Mouse (Mus musculus) embryonic facial prominence, embryonic 10.5 days (tissue): ENCODE measurements around the gene Olfr19. TPM values are rescaled to one million over a fixed set of nuclear protein-coding genes. Genes with fewer than 3 reads are reported as not detected.
"Not testable (repeated sequence)": the region's sequence is repeated elsewhere in the genome, so short reads cannot be mapped to it uniquely, and the experiment has no call there.

Experiments used
- DNase-seq: peaks from one replicate; pipeline ENCODE4 v3.0.0-alpha.2; 2017; ENCODE audit warnings: low spot score
- H3K27ac ChIP-seq: fragments of 300-500 bp; sonication (generic); replicated peaks from 2 replicates; pipeline ENCODE4 v1.5.1; 2016; ENCODE audit warnings: mild to moderate bottlenecking
- H3K27me3 ChIP-seq: fragments of 300-500 bp; sonication (generic); replicated peaks from 2 replicates; pipeline ENCODE4 v1.6.1; 2016; ENCODE audit warnings: low read depth, mild to moderate bottlenecking; ENCODE audit not compliant: poor library complexity, severe bottlenecking
- H3K36me3 ChIP-seq: fragments of 300-500 bp; sonication (generic); replicated peaks from 2 replicates; pipeline ENCODE4 v1.6.1; 2016; ENCODE audit warnings: mild to moderate bottlenecking, moderate library complexity
- H3K4me1 ChIP-seq: fragments of 300-500 bp; sonication (generic); 2 replicates; pipeline ENCODE4 v1.6.1; 2016
- H3K4me3 ChIP-seq: fragments of 300-500 bp; sonication (generic); 2 replicates; pipeline ENCODE4 v1.5.1; 2016; ENCODE audit warnings: mild to moderate bottlenecking, moderate library complexity
- H3K9me3 ChIP-seq: fragments of 300-500 bp; sonication (generic); 2 replicates; pipeline ENCODE4 v1.6.1; 2016; ENCODE audit warnings: mild to moderate bottlenecking
- WGBS: fragments of 180-500 bp; shearing (Covaris S2); methylation state at CpG from one replicate; pipeline ENCODE4 v1.1.7; 2016; 5-methylcytosine and 5-hydroxymethylcytosine counted together
- polyA plus RNA-seq: library from polyadenylated mRNA; unstranded; fragments of >200 nt; fragmentation: Nextera tagmentation; extraction: Ambion mirVana; gene quantifications from 2 replicates; pipeline ENCODE4 v1.2.1, GENCODE M21; 2016

Olfr19 gene
- not detected in 2 replicates for polyA plus RNA-seq

GRCm38 (mm10) chr16:16676305-16676704 is at the start of gene Olfr19:
TSS of gene Olfr19 (minus strand) at chr16:16676405.
- H3K4me1 ChIP-seq = no peaks in the 10 kb centered on the region
- DNase-seq = no peak
- H3K9me3 ChIP-seq = no peaks in the 10 kb centered on the region
- H3K36me3 ChIP-seq = no peaks in the 10 kb centered on the region
- H3K4me3 ChIP-seq = no peak within 1 kb of the TSS
- 75% methylated on average over 2 of the region's 2 CpGs for WGBS
- no peaks in the 10 kb centered on the region for H3K27me3 ChIP-seq
- H3K27ac ChIP-seq = no peak within 1 kb of the TSS

GRCm38 (mm10) chr16:16684975-16685374 is 8.8 kb upstream of the Olfr19 start:
- Histone ChIP-seq H3K4me3 (no peak overlapping the region), H3K36me3 (no peaks in the 10 kb centered on the region), H3K27ac (no peak overlapping the region), H3K4me1 (no peaks in the 10 kb centered on the region), H3K9me3 (no peaks in the 10 kb centered on the region), H3K27me3 (no peaks in the 10 kb centered on the region)
- 65% methylated on average over 3 of the region's 3 CpGs for WGBS
- DNase-seq = no peak

DNA sequence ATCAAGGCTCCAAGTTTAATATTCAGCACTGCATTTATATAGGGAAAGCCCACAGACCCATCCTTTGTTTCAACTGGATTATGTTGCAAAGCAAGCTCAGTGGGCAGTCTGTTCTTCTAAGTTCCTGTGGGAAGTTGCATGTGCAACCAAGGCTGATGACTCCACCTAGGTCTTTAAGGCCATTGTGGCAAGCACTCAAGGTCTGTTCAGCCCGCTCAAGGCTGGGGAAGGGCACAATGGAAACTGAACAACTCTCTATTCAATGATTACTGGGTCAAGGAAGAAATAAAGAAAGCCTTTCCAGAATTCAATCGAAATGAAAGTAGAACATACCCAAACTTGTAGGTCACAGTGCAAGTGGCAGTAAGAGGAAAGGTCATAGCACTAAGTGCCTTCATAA is 7.8 kb upstream of the Olfr19 start:
- 77% methylated on average over 2 of the region's 2 CpGs for WGBS
- Histone ChIP-seq H3K27me3 (no peaks in the 10 kb centered on the region), H3K4me1 (no peaks in the 10 kb centered on the region), H3K4me3 (no peak overlapping the region), H3K27ac (no peak overlapping the region), H3K36me3 (no peaks in the 10 kb centered on the region), H3K9me3 (no peaks in the 10 kb centered on the region)
- DNase-seq = no peak

GRCm38 (mm10) chr16:16664994-16665393 is 11.2 kb downstream of the Olfr19 start:
- Histone ChIP-seq H3K27ac (no peak overlapping the region), H3K4me3 (no peak overlapping the region), H3K36me3 (no peaks in the 10 kb centered on the region), H3K9me3 (no peaks in the 10 kb centered on the region), H3K4me1 (no peaks in the 10 kb centered on the region), H3K27me3 (no peaks in the 10 kb centered on the region)
- no peak for DNase-seq
- WGBS = 92% methylated on average over 4 of the region's 4 CpGs

GRCm38 (mm10) chr16:16664516-16664915 is 11.7 kb downstream of the Olfr19 start:
- DNase-seq, H3K27me3 ChIP-seq, H3K4me3 ChIP-seq, H3K4me1 ChIP-seq, H3K36me3 ChIP-seq, H3K27ac ChIP-seq, H3K9me3 ChIP-seq: not testable (repeated sequence)

- DNase-seq = no peak
- Histone ChIP-seq H3K36me3 (no peaks in the 10 kb centered on the region), H3K27ac (no peak overlapping the region), H3K27me3 (no peaks in the 10 kb centered on the region), H3K4me1 (no peaks in the 10 kb centered on the region), H3K9me3 (no peaks in the 10 kb centered on the region), H3K4me3 (no peak overlapping the region)
- WGBS = 78% methylated on average over 1 of the region's 1 CpGs
These were observed 31.1 kb downstream of the Olfr19 start for GRCm38 (mm10) chr16:16645148-16645547.

GRCm38 (mm10) chr16:16633730-16634129 is 42.5 kb downstream of the Olfr19 start:
- DNase-seq = no peak

More at GRCm38 (mm10) chr16:16633730-16634129, 42.5 kb downstream of the Olfr19 start:
- no peaks in the 10 kb centered on the region for H3K27me3 ChIP-seq
- no peaks in the 10 kb centered on the region for H3K36me3 ChIP-seq
- no peak overlapping the region for H3K4me3 ChIP-seq
- H3K4me1 ChIP-seq = no peaks in the 10 kb centered on the region
- no peak overlapping the region for H3K27ac ChIP-seq
- peaks cover 19% of the 10 kb centered on the region; the same call in 1 of the 2 replicates for H3K9me3 ChIP-seq

Other genes with a start within 250 kb of the Olfr19 start
- gene Fgd4, start 75.9 kb downstream of the Olfr19 start, polyA plus RNA-seq = 10.3 and 12.8 TPM in 2 replicates
- 0.50 and 0.67 TPM in 2 replicates for gene Spag6l, start 153.1 kb upstream of the Olfr19 start, polyA plus RNA-seq
- 0.29 TPM in 1 of 2 replicates, not detected in the other for gene Igll1, start 187.6 kb upstream of the Olfr19 start, polyA plus RNA-seq
- 71.7 and 78.5 TPM in 2 replicates for gene Top3b, start 194.3 kb upstream of the Olfr19 start, polyA plus RNA-seq
- 1.4 and 2.7 TPM in 2 replicates for gene Vpreb1, start 194.4 kb upstream of the Olfr19 start, polyA plus RNA-seq
- 33.8 and 35.7 TPM in 2 replicates for gene Ppm1f, start 220.1 kb upstream of the Olfr19 start, polyA plus RNA-seq